Mouse (Mus musculus) frontal cortex, adult 2 months (tissue): Measurements from ENCODE around the gene Naa80. TPM values are rescaled to one million over a fixed set of nuclear protein-coding genes. Genes with fewer than 3 reads are reported as not detected.

Experiments used
- DNase-seq, 2 experiments: peaks; one replicate each; pipeline ENCODE4 v3.0.0; 2022; ENCODE audit warnings: low spot score in 1 of 2; ENCODE audit errors: extremely low spot score in 1 of 2
- polyA plus RNA-seq: library from polyadenylated mRNA; depleted of rRNA; stranded (reverse); fragments of >200 nt; gene quantifications from 2 replicates; pipeline ENCODE4 v1.2.3, GENCODE M21; 2012; rRNA removed

Naa80 gene
- 15.9 and 18.3 TPM in 2 replicates for polyA plus RNA-seq

DNA sequence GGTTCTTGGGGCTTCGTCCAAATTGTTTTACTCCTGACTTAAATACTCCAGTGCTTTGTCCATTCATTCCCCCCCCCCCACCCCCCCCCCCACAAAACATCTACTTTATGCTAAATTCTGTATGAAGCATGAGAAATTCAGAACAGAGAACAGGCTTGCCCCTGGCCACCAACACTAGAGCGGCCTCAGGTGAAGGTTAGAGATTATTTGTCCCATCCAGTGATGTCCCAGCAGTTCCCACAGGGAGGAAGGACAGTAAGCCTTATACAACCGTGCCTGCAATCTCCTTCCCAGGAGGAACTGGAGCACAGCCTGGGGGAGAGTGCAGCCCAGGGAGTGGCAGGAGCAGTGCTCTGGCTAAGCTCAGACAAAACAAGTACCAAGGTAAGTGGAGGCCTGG, at the start of gene Naa80:
TSS of gene Naa80 (plus strand) at position 301 of the 400 bp plus-strand sequence.
- DNase-seq: no peak

DNA sequence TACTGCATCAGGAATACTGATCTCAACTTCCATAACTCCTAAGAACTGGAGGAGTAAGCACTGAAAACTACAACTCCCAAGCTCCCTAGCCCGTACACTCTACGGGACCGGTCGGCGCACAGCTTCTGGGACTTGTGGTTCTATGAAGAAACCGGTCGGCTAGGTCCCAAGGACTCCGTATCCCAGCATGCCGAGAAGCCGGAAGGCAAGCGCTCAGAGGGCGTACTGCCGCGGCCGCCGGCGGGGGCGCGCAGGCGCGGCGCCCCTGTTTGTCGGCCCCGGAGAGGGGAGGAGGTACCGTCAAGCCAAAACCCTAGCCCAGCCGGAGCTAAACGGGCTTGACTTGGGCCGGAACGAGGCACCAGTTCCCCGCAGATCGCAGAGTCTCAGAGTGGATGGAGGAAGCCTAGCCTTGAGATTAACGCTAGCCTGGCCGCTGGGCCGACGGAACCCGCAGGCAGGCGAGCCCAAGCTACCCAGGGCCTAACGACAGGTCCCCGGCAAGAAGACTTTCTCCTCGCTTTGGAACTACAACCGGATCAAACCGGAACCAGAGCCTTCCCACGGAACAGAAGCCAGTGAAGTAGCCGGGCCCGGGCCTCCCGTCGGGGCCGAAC, 44.8 kb upstream of the Naa80 start, which contains the start of gene Tmem115:
TSS of gene Tmem115 (plus strand) at position 155 of the 617 bp plus-strand sequence.
- peak; percentile 96 to 97 for DNase-seq

DNA sequence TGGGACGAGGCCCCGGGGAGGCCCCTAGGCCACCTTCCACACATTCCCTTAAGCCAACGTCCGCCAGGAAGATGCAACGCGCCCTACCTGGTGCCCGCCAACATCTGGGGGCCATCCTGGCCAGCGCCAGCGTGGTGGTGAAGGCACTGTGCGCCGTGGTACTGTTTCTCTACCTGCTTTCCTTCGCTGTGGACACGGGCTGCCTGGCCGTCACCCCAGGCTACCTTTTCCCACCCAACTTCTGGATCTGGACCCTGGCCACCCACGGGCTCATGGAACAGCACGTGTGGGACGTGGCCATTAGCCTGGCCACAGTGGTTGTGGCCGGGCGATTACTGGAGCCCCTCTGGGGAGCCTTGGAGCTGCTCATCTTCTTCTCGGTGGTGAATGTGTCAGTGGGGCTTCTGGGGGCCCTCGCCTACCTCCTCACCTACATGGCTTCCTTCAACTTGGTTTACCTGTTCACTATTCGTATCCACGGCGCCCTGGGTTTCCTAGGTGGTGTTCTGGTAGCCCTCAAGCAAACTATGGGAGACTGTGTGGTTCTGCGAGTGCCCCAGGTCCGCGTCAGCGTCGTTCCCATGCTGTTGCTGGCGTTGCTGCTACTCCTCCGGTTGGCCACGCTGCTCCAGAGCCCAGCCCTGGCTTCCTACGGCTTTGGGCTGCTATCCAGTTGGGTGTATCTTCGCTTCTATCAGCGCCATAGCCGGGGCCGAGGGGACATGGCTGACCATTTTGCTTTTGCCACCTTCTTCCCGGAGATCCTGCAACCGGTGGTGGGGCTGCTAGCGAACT, 44.1 kb upstream of the Naa80 start:
- DNase-seq: no peak

DNA sequence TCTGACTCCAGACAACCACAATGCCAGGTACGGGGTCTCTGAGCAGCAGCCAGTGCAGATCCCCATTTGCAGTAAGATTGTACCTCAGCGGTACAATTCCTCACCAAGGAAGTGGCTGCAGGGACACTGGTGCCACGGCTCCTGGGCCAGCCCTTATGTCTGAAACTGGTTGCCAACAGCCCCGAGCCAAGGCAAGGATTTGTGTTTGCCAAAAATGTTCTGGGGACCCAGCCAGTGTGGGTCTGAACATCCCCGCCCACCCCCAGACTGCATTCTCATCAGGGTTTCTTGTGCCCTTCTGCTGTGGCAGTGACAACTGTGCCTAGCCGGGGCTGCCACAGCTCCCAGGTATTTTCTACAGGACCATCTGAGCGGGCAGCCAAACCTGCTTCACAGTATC, 40.5 kb upstream of the Naa80 start:
- no peak for DNase-seq

DNA sequence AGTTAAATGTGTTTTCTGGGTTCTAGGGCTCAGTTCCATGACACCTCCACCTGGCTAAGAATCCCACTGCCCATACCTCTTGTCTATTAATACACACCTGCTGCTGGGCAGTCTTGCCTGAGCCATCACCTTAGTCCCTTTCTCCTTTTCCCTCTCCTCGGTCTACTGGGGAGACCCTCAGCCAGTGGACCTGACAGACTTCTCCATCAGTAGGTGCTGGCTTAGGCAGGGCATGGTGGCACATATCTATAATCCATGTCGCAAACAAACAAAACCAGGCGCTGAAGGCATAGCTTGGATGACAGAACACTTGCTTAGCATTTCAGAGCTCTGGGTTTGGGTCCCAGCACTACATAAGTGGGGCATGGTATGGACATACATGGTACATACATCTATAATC, 40.0 kb upstream of the Naa80 start:
- no peak for DNase-seq

DNA sequence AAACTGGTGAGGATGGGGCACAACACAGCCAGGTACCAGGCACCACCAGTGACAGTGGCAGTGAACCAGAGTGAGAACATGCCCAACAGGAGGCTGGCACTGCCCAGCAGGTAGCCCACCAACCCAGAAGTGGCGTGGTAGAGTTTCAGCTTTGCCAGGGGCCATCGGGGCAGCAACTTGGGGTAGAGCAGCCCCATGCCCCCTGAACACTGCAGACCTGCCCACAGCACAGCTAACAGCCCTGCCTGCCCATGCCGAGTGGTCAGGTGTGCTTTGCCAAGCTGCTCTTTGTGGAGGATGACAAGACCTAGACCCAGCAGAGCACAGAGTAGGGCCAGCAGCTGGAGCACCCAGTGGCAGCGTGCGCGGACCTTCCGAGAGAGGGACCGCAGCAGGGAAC, 38.7 kb upstream of the Naa80 start:
- DNase-seq: no peak

DNA sequence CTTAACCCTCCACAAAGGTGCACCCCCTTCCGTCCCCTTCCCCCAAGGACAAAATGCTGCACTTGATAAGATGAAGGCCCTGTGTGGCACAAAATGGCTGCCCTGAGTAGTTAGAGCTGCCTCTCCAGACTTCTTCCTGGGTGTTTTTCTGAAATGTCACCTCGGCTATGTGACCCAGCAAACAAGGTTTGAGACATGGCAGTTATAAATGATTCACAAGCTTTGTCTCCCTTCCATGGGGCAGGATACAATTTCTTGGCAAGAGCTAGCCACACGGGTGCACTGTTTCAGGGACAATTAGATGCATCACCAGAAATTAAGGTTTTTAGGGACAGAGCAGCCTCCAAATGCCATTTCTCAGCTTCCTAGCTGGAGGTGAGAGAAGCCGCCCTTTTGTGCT, 38.3 kb upstream of the Naa80 start:
- DNase-seq: no peak

DNA sequence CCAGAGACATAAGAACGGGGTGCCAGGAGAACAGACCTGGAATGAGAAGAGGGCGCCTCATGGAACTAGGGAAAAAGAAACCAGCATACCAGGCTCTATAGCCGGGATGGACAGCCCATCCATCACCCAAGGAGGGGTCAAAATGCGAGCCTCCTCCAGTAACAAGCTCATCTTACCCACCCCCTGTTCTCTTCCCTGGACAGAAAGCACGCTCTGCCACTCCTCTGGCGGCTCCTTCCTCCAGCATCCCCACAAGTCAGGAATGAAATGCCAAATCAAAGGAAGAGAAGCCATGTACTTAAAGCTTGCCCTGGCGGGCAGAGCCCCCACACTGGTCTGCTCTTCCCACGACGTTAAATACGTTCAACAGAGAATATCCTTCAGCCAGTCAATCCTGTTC, 37.7 kb upstream of the Naa80 start:
- DNase-seq: no peak

DNA sequence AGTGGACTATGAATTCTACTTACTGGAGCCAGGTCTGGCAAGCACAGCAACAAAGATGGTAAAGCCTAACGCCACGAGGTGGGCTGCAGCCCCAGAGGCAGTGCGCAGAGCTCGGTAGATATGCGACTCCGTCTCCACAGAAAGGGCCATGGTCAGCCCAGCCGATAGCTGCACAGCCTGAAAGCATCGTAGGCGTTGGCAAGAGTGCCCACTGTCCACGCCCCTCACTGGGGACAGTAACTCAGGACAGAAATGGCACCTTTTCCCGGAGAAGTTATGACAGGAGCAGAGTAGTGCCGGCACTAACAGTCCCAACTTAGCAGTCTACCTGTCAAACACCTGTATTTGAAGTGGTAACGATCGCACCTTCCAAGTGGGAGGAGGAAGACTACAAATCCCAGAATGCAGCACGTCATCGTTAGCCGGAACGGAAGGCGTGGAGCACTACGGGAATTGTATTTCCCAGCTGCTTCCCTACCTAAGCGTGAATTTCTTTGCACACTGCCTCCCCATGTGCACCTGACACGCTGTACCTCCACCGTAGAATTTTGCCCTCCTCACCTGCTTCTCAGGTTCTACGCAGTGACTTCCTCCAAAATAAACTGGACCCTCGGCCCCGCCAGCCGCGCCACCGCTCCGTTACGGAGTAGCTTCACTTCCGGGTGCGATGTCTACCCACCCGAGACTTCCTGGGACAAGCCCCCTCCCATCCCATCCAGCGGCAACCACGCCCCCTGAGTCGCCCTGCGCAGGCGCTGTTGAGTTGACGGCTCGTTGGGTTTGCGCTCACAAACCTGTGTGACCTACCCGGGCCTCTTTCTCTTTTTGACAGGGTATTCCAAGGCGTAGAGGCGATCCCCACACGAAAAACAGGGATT, 37.0 kb upstream of the Naa80 start, which contains the start of the genes Cyb561d2 and Nprl2:
TSS of gene Cyb561d2 (minus strand) at position 720 of the 878 bp plus-strand sequence.
TSS of gene Nprl2 (plus strand) at position 753 of the 878 bp plus-strand sequence.
- DNase-seq: peak; percentile 88 to 96

DNA sequence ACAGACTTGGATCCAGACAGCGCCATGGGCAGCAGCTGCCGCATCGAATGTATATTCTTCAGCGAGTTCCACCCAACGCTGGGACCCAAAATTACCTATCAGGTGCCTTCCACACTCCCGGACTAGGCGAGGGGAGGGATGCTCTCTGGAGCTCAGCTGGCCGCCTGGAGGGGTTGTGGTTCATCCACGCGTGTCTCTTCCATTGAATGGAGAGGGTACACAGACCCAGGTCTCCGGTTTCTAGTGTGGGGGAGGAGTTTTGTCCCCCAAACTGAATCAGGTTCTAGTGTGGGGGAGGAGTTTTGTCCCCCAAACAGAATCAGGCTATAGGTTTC, 36.4 kb upstream of the Naa80 start:
- DNase-seq: no peak

DNA sequence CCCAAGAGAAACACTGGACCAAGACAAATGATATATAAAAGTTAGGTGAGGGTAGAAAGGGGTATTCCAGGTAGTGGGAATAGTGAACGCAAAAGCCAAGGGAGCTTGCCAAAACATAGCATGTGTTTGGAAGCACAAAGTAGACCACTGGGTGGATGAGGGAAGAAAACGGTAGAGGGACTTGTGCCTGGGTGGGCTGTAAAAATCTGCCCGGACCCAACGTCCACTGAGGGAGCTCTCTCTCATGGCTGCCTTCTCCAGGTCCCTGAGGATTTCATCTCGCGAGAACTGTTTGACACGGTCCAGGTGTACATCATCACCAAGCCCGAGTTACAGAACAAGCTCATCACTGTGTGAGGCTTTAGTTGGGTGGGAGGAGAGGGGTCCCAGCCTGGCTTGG, 36.0 kb upstream of the Naa80 start:
- DNase-seq: no peak

DNA sequence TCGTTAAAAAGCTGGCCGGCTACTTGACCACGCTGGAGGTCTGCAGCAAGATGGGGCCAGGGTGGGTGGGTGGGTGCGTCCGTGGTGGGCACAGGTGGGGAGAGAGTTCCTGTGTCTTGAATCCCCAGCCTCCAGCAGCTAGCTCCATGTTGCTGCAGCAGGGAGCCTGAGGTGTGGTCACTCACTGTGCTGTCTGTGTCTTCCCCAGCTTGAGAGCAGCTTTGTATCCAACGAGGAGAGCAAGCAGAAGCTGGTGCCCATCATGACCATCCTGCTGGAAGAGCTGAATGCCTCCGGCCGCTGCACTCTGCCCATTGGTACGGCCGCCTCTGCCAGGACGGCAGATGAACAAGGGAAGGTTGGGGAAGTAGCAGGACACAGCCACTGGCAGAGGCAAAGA, 35.4 kb upstream of the Naa80 start:
- DNase-seq: no peak

DNA sequence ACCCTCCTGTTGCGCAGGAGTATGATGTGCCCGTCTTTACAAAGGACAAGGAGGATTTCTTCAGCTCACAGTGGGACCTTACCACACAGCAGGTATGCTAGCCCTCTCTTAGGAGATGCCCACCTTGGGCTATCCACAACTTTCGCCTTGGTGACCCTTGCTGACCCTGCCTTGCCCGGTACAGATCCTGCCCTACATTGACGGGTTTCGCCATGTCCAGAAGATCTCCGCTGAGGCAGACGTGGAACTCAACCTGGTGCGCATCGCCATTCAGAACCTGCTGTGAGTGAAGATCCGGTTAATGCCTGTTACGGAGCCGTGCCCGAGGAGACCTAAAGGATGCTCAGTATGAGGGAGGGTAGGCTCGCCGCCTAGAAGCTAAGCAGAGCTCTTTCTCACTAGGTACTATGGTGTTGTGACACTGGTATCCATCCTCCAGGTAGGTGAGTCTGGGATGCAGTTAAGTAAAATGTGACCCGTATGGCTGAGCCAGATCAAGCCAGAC, 34.4 kb upstream of the Naa80 start:
- DNase-seq: no peak

DNA sequence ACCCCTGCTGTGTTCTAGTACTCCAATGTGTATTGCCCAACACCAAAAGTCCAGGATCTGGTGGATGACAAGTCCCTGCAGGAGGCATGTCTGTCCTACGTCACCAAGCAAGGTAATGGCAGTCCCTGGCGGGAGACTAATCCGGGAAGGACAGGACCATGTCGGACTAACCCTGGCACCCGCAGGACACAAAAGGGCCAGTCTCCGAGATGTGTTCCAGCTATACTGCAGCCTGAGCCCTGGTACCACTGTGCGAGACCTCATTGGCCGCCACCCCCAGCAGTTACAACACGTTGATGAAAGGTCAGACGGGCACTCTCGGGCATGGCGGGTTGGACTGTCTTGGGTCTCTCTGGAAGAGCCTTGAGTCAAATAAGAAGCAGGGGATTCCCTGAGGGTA, 34.0 kb upstream of the Naa80 start:
- DNase-seq: no peak

DNA sequence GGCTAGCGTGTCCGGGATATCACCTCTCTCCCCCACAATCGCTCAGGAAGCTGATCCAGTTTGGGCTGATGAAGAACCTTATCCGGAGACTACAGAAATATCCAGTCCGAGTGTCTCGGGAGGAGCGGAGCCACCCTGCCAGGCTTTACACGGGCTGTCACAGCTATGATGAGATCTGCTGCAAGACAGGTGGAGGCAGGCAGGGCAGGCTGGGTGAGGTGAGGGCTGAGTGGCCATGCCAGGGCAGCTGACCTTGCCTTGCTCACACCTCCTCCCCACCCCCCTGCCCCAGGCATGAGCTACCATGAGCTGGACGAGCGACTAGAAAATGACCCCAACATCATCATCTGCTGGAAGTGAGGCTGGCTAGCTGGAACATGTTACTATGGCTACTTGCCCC, 33.5 kb upstream of the Naa80 start:
- no peak for DNase-seq

DNA sequence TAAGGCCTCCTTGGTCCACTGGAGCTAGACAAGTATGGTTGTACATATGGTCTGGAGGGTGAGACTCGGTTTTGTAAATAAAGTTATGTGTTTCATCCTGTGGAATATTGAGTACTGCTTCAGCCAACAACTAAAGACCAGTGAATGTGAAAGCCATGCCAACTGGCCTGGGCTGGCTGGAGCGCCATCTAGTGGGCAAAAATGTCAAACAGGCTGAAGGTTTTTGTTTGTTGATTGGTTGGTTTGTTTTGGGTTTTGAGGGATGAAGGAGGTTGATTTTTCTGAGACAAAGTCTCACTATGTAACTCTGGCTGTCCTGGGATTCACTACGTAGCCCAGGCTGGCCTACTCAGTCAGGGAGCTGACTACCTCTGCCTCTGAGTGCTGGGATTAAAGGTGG, 33.1 kb upstream of the Naa80 start:
- DNase-seq: peak in 1 of 2 experiments; percentile 86

DNA sequence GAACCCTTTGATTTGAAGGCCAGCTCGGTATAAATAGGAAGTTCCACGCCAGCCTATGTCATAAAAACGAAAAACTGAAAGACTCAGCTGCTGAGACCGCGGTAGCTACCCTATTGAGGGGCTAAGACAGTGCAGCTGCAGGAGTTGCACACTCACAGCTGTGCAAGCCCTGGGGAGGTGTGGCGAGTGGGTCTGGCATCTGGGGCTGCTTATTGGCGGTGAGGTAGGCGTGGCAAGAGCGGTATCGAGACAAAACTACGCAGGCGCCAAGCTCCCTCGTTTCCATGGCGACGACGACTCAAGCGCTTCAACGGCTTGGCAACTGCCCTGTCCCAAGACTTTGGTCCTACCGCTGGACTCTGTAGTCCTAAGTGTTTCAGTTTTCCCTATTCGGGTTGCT, 31.7 kb upstream of the Naa80 start, which contains the start of gene Zmynd10:
TSS of gene Zmynd10 (plus strand) at position 273 of the 400 bp plus-strand sequence.
- peak; percentile 83 to 92 for DNase-seq

DNA sequence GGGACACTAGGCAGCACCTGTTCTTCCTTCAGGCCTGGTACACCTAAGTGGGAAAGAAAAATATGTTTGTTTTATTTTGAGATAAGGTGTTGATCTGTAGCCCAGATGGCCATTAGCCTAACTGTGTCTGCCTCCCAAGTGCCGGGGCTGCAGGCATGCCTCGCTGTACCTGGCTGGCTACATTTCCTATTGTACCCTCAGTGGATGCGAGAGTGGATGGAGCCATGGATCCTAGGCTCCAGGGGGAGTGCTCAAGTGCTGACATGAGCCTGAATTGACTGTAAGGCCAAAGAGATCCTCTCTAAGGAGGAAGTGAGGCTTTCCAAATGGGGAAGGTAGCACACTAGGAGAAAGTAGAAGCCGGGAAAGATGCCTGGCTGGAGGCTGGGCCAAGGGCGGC, 30.7 kb upstream of the Naa80 start:
- no peak for DNase-seq

DNA sequence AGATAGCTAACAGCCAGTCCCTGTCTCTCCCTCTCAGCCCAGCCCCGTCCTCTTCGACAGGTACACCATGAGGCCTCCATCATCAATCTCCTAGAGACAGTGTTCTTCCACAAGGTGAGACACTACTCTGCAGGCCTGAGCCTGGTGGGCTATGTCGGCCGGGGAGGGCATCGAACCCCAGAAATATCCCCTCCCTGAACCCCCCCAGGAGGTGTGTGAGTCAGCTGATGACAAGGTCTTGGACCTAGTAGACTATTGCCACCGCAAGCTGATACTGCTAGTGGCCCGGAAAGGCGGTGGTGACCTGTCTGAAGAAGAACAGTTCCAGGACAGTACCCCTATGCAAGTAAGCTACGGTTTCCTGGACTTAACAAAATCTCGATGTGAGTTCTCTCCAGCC, 29.9 kb upstream of the Naa80 start:
- no peak for DNase-seq

DNA sequence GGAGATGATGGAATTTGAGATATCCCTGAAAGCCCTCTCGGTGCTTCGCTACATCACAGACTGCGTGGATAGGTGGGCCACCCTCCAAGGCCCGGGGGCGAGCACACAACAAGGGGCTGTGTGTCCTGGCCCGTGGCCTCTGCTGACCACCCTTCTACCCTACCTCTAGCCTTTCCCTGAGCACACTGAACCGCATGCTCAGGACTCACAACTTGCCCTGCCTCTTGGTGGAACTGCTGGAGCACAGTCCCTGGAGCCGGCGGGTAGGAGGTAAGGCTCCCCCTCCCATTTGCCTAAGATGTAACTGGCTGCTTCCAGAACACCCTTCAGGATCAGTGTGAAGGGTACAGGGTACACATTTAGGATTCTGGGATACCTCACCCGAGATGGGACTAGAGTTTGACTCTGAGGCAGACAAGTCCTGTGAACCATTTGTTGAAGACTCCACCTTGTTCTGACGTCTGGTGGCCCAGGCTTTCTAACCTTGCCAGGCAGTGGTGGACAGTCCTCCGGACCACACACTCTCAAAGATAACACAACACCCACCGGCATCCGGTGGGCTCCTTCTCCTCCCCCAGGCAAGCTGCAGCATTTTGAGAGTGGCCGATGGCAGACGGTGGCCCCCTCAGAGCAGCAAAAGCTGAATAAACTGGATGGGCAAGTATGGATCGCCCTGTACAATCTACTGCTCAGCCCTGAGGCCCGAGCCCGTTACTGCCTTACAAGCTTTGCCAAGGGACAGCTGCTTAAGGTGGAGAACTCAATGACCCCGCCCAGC, 29.2 kb upstream of the Naa80 start:
- DNase-seq: no peak
